Mouse (Mus musculus): ENCODE measurements around the gene Map3k10.

- TF ChIP-seq GATA1 (IDR thresholded peaks at IDR 0.05; ENCODE audit: borderline replicate concordance, low read length): no peak
- no peak for TF ChIP-seq FLI1 (IDR thresholded peaks at IDR 0.05; ENCODE audit: low read length)
These were observed 17.8 kb downstream of the Map3k10 start for GRCm38 (mm10) chr7:27656600-27656999.

All from megakaryocyte, embryonic 14.5 days (primary cell).